Mouse (Mus musculus) lung, postnatal 0 days (tissue): ENCODE results near the gene Opa1.

ENCODE experiments used
- CTCF ChIP-seq: IDR thresholded peaks from 2 replicates; pipeline ENCODE4 v1.5.1; 2016; ENCODE audit warnings: antibody characterized with exemption, mild to moderate bottlenecking
- EP300 ChIP-seq: IDR thresholded peaks from 2 replicates; pipeline ENCODE4 v1.6.1; 2016; ENCODE audit warnings: antibody characterized with exemption, mild to moderate bottlenecking, control low read depth

- TF ChIP-seq CTCF (no peak), EP300 (no peak)
These were observed 105.0 kb downstream of the Opa1 start for GRCm38 (mm10) chr16:29684111-29684510.
